Mouse (Mus musculus) stomach, postnatal 0 days (tissue): ENCODE results near the gene Trdmt1. TPM values are rescaled to one million over a fixed set of nuclear protein-coding genes. Genes with fewer than 3 reads are reported as not detected.

Source experiments
- ATAC-seq: fragments of 200-750 bp; cut with Nextera tagmentation; 2 replicates; pipeline ENCODE4 v1.8.0; 2017; ENCODE audit not compliant: low FRiP score, low TSS enrichment
- DNase-seq: peaks from one replicate; pipeline ENCODE4 v3.0.0-alpha.2; 2016; ENCODE audit warnings: low spot score
- H3K27ac ChIP-seq: fragments of 300-500 bp; sonication (generic); replicated peaks from 2 replicates; pipeline ENCODE4 v1.5.1; 2014; ENCODE audit warnings: mild to moderate bottlenecking, control low read depth
- H3K27me3 ChIP-seq: fragments of 300-500 bp; sonication (generic); 2 replicates; pipeline ENCODE4 v1.6.1; 2014; ENCODE audit warnings: low read length; ENCODE audit not compliant: control insufficient read depth, insufficient read depth
- H3K36me3 ChIP-seq: fragments of 300-500 bp; sonication (generic); 2 replicates; pipeline ENCODE4 v1.6.1; 2014; ENCODE audit warnings: low read length, mixed read lengths; ENCODE audit not compliant: control insufficient read depth, insufficient read depth
- H3K4me1 ChIP-seq: fragments of 300-500 bp; sonication (generic); replicated peaks from 2 replicates; pipeline ENCODE4 v1.6.1; 2014; ENCODE audit warnings: antibody characterized with exemption; ENCODE audit not compliant: control insufficient read depth, insufficient read depth
- H3K4me2 ChIP-seq: fragments of 300-500 bp; sonication (generic); replicated peaks from 2 replicates; pipeline ENCODE4 v1.6.1; 2014; ENCODE audit warnings: low read depth, mild to moderate bottlenecking, control low read depth, moderate library complexity
- H3K4me3 ChIP-seq: fragments of 300-500 bp; sonication (generic); 2 replicates; pipeline ENCODE4 v1.5.1; 2014; ENCODE audit warnings: low read depth, low read length, control low read depth
- H3K9ac ChIP-seq: fragments of 300-500 bp; sonication (generic); 2 replicates; pipeline ENCODE4 v1.6.1; 2014; ENCODE audit warnings: mild to moderate bottlenecking, low read length, control low read depth, mixed read lengths
- H3K9me3 ChIP-seq: fragments of 300-500 bp; sonication (generic); 2 replicates; pipeline ENCODE4 v1.6.1; 2016; ENCODE audit warnings: low read length; ENCODE audit not compliant: control insufficient read depth
- CTCF ChIP-seq: IDR thresholded peaks from 2 replicates; pipeline ENCODE4 v1.5.1; 2016; ENCODE audit warnings: antibody characterized with exemption, low read depth, mild to moderate bottlenecking, moderate library complexity
- EP300 ChIP-seq: optimal IDR thresholded peaks from 2 replicates; pipeline ENCODE3; 2016; ENCODE audit warnings: antibody characterized with exemption
- WGBS: fragments of 180-500 bp; shearing (Covaris S2); extraction: QIAGEN DNeasy Blood & Tissue Kit; methylation state at CpG from one replicate; pipeline ENCODE4 v1.1.7; 2014; 5-methylcytosine and 5-hydroxymethylcytosine counted together
- polyA plus RNA-seq: library from polyadenylated mRNA; unstranded; fragments of >200 nt; fragmentation: Nextera tagmentation; extraction: Ambion mirVana; gene quantifications from 2 replicates; pipeline ENCODE4 v1.2.1, GENCODE M21; 2015

Trdmt1 gene
- polyA plus RNA-seq, 1 experiment from 2014 or later, result 6.9 TPM

- Histone ChIP-seq H3K9ac (no peak overlapping the region), H3K27ac (no peak overlapping the region), H3K4me1 (no peaks in the 10 kb centered on the region), H3K4me3 (no peak overlapping the region), H3K9me3 (no peaks in the 10 kb centered on the region), H3K4me2 (no peak overlapping the region), H3K27me3 (no peaks in the 10 kb centered on the region), H3K36me3 (no peaks in the 10 kb centered on the region)
- WGBS, result 81% methylated on average over 3 of the region's 3 CpGs
- ATAC-seq (no peak), DNase-seq (no peak)
- TF ChIP-seq EP300, result no peak
- no peak for TF ChIP-seq CTCF
These were observed 77.8 kb downstream of the Trdmt1 start for GRCm38 (mm10) chr2:13466685-13467084.

Other genes with a start within 250 kb of the Trdmt1 start
- 0.05 TPM in 2 replicates for gene Cubn, start 52.9 kb downstream of the Trdmt1 start, polyA plus RNA-seq
- 287 and 331 TPM in 2 replicates for gene Vim, start 29.3 kb upstream of the Trdmt1 start, polyA plus RNA-seq
- gene St8sia6, start 249.4 kb upstream of the Trdmt1 start, polyA plus RNA-seq, result 1.1 TPM in 2 replicates